Mouse (Mus musculus): ENCODE data around the gene Cmtm2b.

Gene Cmtm2b

GRCm38 (mm10) chr8:104341678-104342077 lies 19.6 kb downstream of the Cmtm2b start:
- DNase-seq (ENCODE audit: low read depth, low spot score), result no peak

GRCm38 (mm10) chr8:104342426-104342825 lies 20.4 kb downstream of the Cmtm2b start:
- DNase-seq (ENCODE audit: low read depth, low spot score), result no peak

- DNase-seq (ENCODE audit: low read depth, low spot score), result peak; percentile 95
Measured at GRCm38 (mm10) chr8:104343957-104344356, 21.9 kb downstream of the Cmtm2b start.

GRCm38 (mm10) chr8:104344622-104345021 lies 22.6 kb downstream of the Cmtm2b start:
- no peak for DNase-seq (ENCODE audit: low read depth, low spot score)

- no peak for DNase-seq (ENCODE audit: low read depth, low spot score)
Measured at GRCm38 (mm10) chr8:104346706-104347105, 24.7 kb downstream of the Cmtm2b start.

- DNase-seq (ENCODE audit: low read depth, low spot score), result no peak
Measured at GRCm38 (mm10) chr8:104348971-104349370, 26.9 kb downstream of the Cmtm2b start.

GRCm38 (mm10) chr8:104350047-104350446 lies 28.0 kb downstream of the Cmtm2b start:
- no peak for DNase-seq (ENCODE audit: low read depth, low spot score)

GRCm38 (mm10) chr8:104353186-104353585 lies 31.2 kb downstream of the Cmtm2b start:
- DNase-seq (ENCODE audit: low read depth, low spot score), result no peak

GRCm38 (mm10) chr8:104354504-104354903 lies 32.5 kb downstream of the Cmtm2b start:
- DNase-seq (ENCODE audit: low read depth, low spot score), result no peak

- no peak for DNase-seq (ENCODE audit: low read depth, low spot score)
Measured at GRCm38 (mm10) chr8:104358637-104359036, 36.6 kb downstream of the Cmtm2b start.

- peak; percentile 83 for DNase-seq (ENCODE audit: low read depth, low spot score)
Measured at GRCm38 (mm10) chr8:104359778-104360456, 37.9 kb downstream of the Cmtm2b start.

- DNase-seq (ENCODE audit: low read depth, low spot score), result no peak
Measured at GRCm38 (mm10) chr8:104365695-104366094, 43.7 kb downstream of the Cmtm2b start.

- no peak for DNase-seq (ENCODE audit: low read depth, low spot score)
Measured at GRCm38 (mm10) chr8:104367398-104367797, 45.4 kb downstream of the Cmtm2b start.

- no peak for DNase-seq (ENCODE audit: low read depth, low spot score)
Measured at GRCm38 (mm10) chr8:104369591-104369990, 47.6 kb downstream of the Cmtm2b start.

- DNase-seq (ENCODE audit: low read depth, low spot score), result peak; percentile 71
Measured at GRCm38 (mm10) chr8:104370071-104370470, 48.0 kb downstream of the Cmtm2b start.

GRCm38 (mm10) chr8:104371121-104371520 lies 49.1 kb downstream of the Cmtm2b start:
- DNase-seq (ENCODE audit: low read depth, low spot score), result no peak

GRCm38 (mm10) chr8:104373779-104374178 lies 51.7 kb downstream of the Cmtm2b start:
- peak; percentile 65 for DNase-seq (ENCODE audit: low read depth, low spot score)

GRCm38 (mm10) chr8:104374269-104374668 lies 52.2 kb downstream of the Cmtm2b start:
- DNase-seq (ENCODE audit: low read depth, low spot score), result no peak

GRCm38 (mm10) chr8:104374864-104375846 lies 53.1 kb downstream of the Cmtm2b start:
- peak; percentile 68 for DNase-seq (ENCODE audit: low read depth, low spot score)

- peak; percentile 59 for DNase-seq (ENCODE audit: low read depth, low spot score)
Measured at GRCm38 (mm10) chr8:104375959-104376358, 53.9 kb downstream of the Cmtm2b start.

- no peak for DNase-seq (ENCODE audit: low read depth, low spot score)
Measured at GRCm38 (mm10) chr8:104376669-104377068, 54.6 kb downstream of the Cmtm2b start.

- DNase-seq (ENCODE audit: low read depth, low spot score), result peak; percentile 58
Measured at GRCm38 (mm10) chr8:104379301-104379836, 57.3 kb downstream of the Cmtm2b start.
